Mouse (Mus musculus): ENCODE data around the gene Tap2.
A peak's percentile ranks its signal among the peaks of the same experiment; 100 is the strongest.

Gene Tap2

DNA sequence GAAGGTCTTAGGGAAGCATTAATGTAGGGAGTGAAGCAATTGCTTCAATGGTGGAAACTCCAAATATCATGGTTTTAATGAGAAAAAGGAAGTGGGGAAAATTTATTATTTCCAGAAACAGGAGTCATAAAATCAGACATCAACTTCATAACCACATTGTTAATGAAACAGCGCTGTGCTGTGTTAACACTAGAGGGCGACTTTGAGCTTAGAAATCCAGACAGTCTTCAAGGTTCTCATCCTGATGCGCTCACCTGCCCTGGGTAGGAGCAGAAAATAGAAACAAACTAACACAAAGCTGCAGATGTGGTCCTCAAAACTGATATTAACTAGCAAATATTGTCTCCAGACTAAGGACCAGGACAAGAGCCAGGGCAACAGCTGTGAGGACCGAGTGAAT, 46.6 kb downstream of the Tap2 start:
- DNase-seq (ENCODE audit: low read depth, low spot score), result no peak

DNA sequence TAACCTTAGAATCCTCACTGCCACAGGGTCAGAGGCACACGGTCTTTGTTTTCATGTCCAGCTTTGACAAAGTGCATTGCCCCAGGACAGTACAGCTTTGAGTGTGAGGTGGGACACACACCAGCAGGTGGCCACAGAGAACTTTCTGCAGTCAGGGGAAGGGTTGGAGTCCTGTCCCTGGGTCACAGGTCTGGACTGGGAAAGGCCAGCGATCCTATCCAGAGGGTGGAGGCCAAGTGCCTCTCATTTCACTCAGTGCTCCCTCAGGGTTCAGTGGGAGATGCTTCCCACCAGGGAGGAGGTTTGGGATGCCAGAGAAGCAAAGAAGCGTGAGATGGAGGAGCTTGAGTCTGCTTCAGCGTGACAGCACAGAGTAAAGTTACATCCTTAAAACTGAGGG, 48.3 kb downstream of the Tap2 start:
- no peak for DNase-seq (ENCODE audit: low read depth, low spot score)

GRCm38 (mm10) chr17:34256501-34256900, 53.2 kb downstream of the Tap2 start:
- DNase-seq (ENCODE audit: low read depth, low spot score), result no peak

DNA sequence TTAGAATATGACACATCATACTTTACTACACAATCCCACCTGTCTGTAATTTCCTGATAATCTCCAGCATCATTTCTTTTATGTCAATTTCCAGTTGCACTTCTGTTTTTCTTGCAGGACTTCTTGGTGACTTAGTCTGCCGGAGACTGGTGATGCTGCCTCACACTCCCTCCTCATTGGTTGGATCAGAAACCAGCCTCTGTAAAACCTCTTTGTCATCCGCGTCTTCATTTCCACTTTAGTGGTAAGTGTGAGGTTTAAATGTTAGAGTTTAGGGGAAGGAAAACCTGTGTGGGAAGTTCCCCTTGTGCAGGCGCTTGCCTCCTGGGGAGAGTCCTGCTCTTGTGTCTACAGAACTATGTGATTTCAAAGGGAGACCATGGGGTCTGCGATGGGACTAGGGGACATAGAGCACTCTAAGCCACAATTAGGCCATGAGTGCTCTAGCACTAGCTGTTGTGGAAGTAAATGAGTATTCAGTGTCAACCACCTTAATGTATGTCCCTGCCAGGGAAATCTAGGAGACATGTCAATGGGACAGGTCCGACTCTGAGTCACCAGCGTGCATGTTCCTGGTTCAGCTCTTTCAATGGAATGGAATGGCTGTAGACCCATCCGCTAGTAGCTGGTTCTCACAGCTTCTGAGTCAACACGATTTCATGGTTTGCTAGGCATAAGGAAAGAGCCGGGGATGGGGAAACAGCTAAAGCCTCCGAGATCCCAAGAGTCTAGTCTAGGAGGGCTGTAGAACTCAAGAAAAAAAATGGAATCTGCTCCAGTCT, 54.5 kb downstream of the Tap2 start, which contains the start of gene H2-Ab1:
H2-Ab1 (plus strand) TSS at position 96 of the 782 bp plus-strand sequence.
- no peak for DNase-seq (ENCODE audit: low read depth, low spot score)

- DNase-seq (ENCODE audit: low read depth, low spot score), result no peak
Measured at GRCm38 (mm10) chr17:34260551-34260950, 57.2 kb downstream of the Tap2 start.

GRCm38 (mm10) chr17:34261502-34261901, 58.2 kb downstream of the Tap2 start:
- DNase-seq (ENCODE audit: low read depth, low spot score), result peak; percentile 48

DNA sequence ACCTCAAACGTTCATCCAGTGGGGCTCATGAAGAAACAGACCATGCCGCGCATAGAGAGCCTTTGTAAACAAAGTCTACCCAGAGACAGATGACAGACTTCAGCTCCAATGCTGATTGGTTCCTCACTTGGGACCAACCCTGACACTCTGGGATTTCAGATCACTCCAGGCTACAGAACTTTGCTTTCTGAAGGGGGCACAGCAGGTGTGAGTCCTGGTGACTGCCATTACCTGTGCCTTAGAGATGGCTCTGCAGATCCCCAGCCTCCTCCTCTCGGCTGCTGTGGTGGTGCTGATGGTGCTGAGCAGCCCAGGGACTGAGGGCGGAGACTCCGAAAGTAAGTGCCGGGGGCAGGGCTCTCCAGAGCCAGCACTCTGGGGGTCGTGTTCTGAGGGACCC, 59.7 kb downstream of the Tap2 start:
- DNase-seq (ENCODE audit: low read depth, low spot score), result peak; percentile 50

GRCm38 (mm10) chr17:34263811-34264371, 60.6 kb downstream of the Tap2 start:
- DNase-seq (ENCODE audit: low read depth, low spot score), result no peak

GRCm38 (mm10) chr17:34264452-34265351, 61.4 kb downstream of the Tap2 start:
- no peak for DNase-seq (ENCODE audit: low read depth, low spot score)

Data from retina, adult 2 months (tissue).